Mouse (Mus musculus): Measurements from ENCODE around the gene Pfpl. TPM values are rescaled to one million over a fixed set of nuclear protein-coding genes. Genes with fewer than 3 reads are reported as not detected.

Gene Pfpl
- not detected in 2 replicates for polyA plus RNA-seq (2012; ENCODE audit: insufficient read depth, insufficient read length, low replicate concordance, missing spikeins)

DNA sequence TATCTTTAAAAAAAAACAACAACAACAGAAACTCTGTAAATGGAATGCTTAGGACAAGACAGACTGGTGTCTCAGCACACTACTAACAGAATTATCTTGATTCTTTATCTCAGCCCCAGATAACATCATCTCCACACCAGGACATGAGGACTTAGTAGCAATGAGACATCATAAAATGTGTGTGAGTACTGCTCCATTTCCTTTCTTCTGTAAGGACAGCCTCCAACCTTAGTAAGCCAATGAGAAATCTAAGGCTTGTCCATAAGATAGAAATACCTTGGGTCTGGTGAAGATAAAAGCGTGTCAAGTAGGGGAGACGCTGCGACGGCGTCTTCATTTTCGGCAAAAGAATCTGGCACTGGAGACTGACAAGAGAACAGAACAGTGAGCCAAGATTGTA is at the start of gene Pfpl:
Pfpl (plus strand) TSS at position 301 of the 400 bp plus-strand sequence.
- Histone ChIP-seq H3K27ac (ENCODE audit: insufficient read depth, low read depth, low read length) (no peak within 1 kb of the TSS), H3K4me3 (ENCODE audit: insufficient read depth, low read depth, low read length) (no peak within 1 kb of the TSS), H3K4me1 (ENCODE audit: control insufficient read depth, insufficient read depth, low read length) (no peaks in the 10 kb centered on the region)
- WGBS = 93% methylated on average over 6 of the region's 6 CpGs
- TF ChIP-seq POLR2A (IDR thresholded peaks at IDR 0.05; ENCODE audit: insufficient read depth, low read depth, low read length) (no peak), CTCF (IDR thresholded peaks at IDR 0.05; ENCODE audit: insufficient read depth, low read depth, low read length) (no peak)

DNA sequence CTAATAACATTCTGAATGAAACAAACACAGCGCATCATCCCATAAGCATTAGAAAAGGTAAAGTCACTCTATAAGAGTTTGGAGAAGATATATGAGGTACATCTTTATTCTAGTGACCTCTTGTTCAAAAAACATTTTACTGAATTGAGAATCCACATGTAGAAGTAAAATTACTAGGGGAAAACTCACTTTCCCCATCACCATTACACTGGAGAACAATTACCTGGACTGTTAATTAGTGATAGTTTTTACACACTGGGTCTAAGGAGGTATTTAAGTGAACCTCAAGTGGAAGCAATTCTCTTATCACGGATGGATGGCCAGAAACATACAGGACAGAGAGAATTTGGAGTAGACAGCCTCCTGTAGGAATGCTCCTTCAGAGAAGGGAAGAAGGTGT is 40.7 kb upstream of the Pfpl start, which contains the start of gene Olfr1440:
Olfr1440 (plus strand) TSS at position 301 of the 400 bp plus-strand sequence.
- Histone ChIP-seq H3K27ac (ENCODE audit: insufficient read depth, low read depth, low read length) (no peak within 1 kb of the TSS), H3K4me3 (ENCODE audit: insufficient read depth, low read depth, low read length) (no peak within 1 kb of the TSS), H3K4me1 (ENCODE audit: control insufficient read depth, insufficient read depth, low read length) (no peaks in the 10 kb centered on the region)
- TF ChIP-seq CTCF (IDR thresholded peaks at IDR 0.05; ENCODE audit: insufficient read depth, low read depth, low read length) (no peak), POLR2A (IDR thresholded peaks at IDR 0.05; ENCODE audit: insufficient read depth, low read depth, low read length) (no peak)
- WGBS = 81% methylated on average over 2 of the region's 2 CpGs

DNA sequence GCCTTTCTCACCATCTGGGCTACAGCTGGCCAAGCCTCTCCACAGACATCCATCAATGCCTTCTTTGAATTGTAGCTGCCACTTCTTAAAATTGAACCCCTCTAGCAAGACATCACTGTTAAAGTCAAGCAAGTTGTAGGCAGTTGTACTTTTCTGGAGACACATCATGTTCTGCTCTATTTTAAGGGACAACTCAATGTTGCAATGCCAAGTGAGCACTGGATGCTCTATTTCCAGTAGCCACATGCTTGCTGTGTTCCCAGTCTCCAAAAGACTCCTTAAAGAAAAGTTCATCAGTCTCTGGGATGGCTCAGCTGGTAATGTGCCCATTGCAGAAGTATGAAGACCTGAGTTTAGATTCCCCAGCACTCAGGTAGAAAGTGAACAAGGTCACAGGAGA is 14.0 kb upstream of the Pfpl start:
- no peak overlapping the region for H3K27ac ChIP-seq (ENCODE audit: insufficient read depth, low read depth, low read length)
- no peaks in the 10 kb centered on the region for H3K4me1 ChIP-seq (ENCODE audit: control insufficient read depth, insufficient read depth, low read length)
- TF ChIP-seq POLR2A (IDR thresholded peaks at IDR 0.05; ENCODE audit: insufficient read depth, low read depth, low read length) (no peak), CTCF (IDR thresholded peaks at IDR 0.05; ENCODE audit: insufficient read depth, low read depth, low read length) (no peak)
- H3K4me3 ChIP-seq (ENCODE audit: insufficient read depth, low read depth, low read length) = no peak overlapping the region

DNA sequence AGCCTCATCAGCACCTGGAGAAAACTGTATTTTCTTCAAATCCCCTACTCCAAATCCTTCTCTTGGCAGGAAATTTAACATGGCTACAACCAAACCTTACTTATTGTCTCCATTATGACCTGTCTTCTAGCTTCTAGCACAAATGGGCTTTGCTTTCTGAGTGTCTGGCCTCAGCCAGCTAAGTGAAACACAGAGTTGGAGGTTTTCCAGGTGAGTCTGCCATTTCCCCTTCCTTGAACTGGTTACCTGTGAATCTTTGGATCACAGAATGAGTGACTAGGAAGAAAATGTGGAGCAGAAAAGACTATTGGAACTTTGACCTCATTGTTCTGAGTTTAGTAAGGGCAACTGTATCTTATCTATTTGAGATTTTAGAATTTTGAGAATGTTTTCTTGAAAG is 10.3 kb upstream of the Pfpl start, which contains the start of gene Olfr1441:
Olfr1441 (plus strand) TSS at position 73 of the 400 bp plus-strand sequence.
- Histone ChIP-seq H3K27ac (ENCODE audit: insufficient read depth, low read depth, low read length) (no peak within 1 kb of the TSS), H3K4me3 (ENCODE audit: insufficient read depth, low read depth, low read length) (no peak within 1 kb of the TSS), H3K4me1 (ENCODE audit: control insufficient read depth, insufficient read depth, low read length) (no peaks in the 10 kb centered on the region)
- no peak for TF ChIP-seq POLR2A (IDR thresholded peaks at IDR 0.05; ENCODE audit: insufficient read depth, low read depth, low read length)
- no peak for TF ChIP-seq CTCF (IDR thresholded peaks at IDR 0.05; ENCODE audit: insufficient read depth, low read depth, low read length)

DNA sequence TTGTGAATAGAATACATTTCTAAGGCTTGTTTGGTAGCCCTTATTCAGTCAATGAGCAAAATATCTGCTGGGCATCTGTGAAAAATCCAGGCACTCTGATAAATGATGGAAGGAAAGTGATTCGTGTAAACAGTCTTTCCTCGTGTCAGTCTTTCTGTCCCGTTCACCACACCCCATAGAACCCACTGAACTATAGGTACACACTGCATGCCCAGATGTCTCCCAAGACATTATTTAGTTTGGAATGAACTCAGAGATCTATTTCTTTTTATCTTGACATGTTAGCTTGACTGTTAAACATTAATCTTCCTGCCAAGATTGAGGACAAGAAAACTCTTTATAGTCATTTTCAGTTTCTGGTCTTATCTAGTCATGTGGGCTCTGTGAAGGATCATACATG is 9.4 kb upstream of the Pfpl start:
- WGBS = 87% methylated on average over 3 of the region's 3 CpGs

DNA sequence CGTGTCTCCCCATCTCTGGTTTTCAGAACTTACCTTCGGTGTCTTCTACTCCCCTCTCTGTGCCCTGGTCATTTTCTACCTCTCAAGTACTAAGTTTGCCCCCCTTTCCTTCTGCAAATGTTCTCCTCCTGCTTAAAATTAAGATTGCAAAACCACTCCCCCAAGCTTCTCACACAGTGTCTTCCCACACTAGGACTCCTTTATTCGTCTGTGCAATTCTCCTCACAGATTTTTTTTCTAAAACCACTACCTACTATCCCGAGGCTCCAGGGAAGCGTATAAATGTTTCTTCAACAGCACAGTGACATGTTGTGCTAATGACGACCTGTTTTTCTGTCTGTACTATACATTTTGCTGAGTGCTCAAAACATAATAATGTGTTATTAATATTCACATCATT is 7.2 kb upstream of the Pfpl start:
- H3K4me1 ChIP-seq (ENCODE audit: control insufficient read depth, insufficient read depth, low read length) = no peaks in the 10 kb centered on the region
- no peak overlapping the region for H3K27ac ChIP-seq (ENCODE audit: insufficient read depth, low read depth, low read length)
- 67% methylated on average over 6 of the region's 6 CpGs for WGBS
- no peak overlapping the region for H3K4me3 ChIP-seq (ENCODE audit: insufficient read depth, low read depth, low read length)
- TF ChIP-seq POLR2A (IDR thresholded peaks at IDR 0.05; ENCODE audit: insufficient read depth, low read depth, low read length) = no peak
- no peak for TF ChIP-seq CTCF (IDR thresholded peaks at IDR 0.05; ENCODE audit: insufficient read depth, low read depth, low read length)

More for the DNA sequence above, 9.4 kb upstream of the Pfpl start:
- TF ChIP-seq POLR2A (IDR thresholded peaks at IDR 0.05; ENCODE audit: insufficient read depth, low read depth, low read length) = no peak
- TF ChIP-seq CTCF (IDR thresholded peaks at IDR 0.05; ENCODE audit: insufficient read depth, low read depth, low read length) = no peak
- Histone ChIP-seq H3K4me1 (ENCODE audit: control insufficient read depth, insufficient read depth, low read length) (no peaks in the 10 kb centered on the region), H3K4me3 (ENCODE audit: insufficient read depth, low read depth, low read length) (no peak overlapping the region), H3K27ac (ENCODE audit: insufficient read depth, low read depth, low read length) (no peak overlapping the region)

DNA sequence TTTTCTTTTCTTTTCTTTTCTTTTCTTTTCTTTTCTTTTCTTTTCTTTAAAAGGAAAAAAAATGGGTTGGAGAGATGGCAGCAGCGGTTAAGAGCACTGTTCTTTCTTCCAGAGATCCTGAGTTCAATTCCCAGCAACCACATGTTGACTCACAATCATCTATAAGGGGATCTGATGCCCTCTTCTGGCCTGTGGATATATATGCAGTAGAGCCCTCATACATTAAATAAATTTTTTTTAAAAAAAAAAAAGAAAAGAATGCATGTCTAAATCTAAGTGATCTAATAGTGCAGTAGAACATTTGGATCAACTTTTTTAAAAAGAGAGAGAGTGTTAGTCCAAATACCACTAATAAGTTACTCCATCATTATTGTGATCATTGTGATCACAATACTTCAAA is 6.0 kb upstream of the Pfpl start:
- TF ChIP-seq CTCF (IDR thresholded peaks at IDR 0.05; ENCODE audit: insufficient read depth, low read depth, low read length) = no peak
- TF ChIP-seq POLR2A (IDR thresholded peaks at IDR 0.05; ENCODE audit: insufficient read depth, low read depth, low read length) = no peak
- no peaks in the 10 kb centered on the region for H3K4me1 ChIP-seq (ENCODE audit: control insufficient read depth, insufficient read depth, low read length)
- no peak overlapping the region for H3K27ac ChIP-seq (ENCODE audit: insufficient read depth, low read depth, low read length)
- H3K4me3 ChIP-seq (ENCODE audit: insufficient read depth, low read depth, low read length) = no peak overlapping the region
- WGBS = 72% methylated on average over 1 of the region's 1 CpGs

DNA sequence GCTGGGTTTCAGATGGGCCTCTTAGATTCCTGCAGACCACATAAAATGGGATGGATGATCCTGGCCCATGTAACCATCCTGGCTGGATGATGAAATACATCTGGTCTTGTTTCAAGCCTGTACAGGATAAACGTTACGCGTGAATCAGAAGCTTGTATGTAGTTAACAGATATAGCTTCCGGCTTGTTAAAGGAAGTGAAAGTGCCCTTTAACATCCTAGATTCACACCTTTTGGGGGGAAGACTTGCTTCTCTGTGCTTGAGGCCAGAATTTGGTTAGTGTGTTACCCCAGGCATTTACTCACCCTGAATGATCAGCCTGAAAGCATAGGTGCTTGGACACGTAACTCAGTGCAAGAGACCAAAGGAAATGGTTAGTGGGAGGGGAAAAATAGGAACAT is 604 bp upstream of the Pfpl start:
- TF ChIP-seq CTCF (IDR thresholded peaks at IDR 0.05; ENCODE audit: insufficient read depth, low read depth, low read length) = no peak
- no peak for TF ChIP-seq POLR2A (IDR thresholded peaks at IDR 0.05; ENCODE audit: insufficient read depth, low read depth, low read length)
- Histone ChIP-seq H3K4me1 (ENCODE audit: control insufficient read depth, insufficient read depth, low read length) (no peaks in the 10 kb centered on the region), H3K27ac (ENCODE audit: insufficient read depth, low read depth, low read length) (no peak overlapping the region), H3K4me3 (ENCODE audit: insufficient read depth, low read depth, low read length) (no peak overlapping the region)
- 93% methylated on average over 5 of the region's 5 CpGs for WGBS

DNA sequence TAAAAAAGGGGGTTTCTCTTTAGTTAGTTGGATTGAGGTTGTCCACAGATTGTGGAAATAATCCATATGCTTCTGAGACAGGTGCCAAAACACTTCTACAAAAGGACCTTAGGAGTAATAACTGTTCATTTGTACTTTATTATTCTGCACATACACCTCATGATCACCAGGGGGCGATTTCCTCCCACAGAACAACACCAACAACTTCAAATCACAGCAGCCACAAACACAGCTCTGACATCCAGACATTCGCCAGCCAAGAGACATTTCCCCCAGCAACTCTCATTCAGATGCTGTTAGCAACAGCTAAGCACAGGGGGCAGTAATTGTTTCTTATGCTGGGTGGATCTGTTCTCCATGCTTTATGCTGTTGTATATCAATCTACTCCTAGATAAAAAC is 5.3 kb downstream of the Pfpl start:
- TF ChIP-seq CTCF (IDR thresholded peaks at IDR 0.05; ENCODE audit: insufficient read depth, low read depth, low read length) (no peak), POLR2A (IDR thresholded peaks at IDR 0.05; ENCODE audit: insufficient read depth, low read depth, low read length) (no peak)
- H3K4me3 ChIP-seq (ENCODE audit: insufficient read depth, low read depth, low read length) = no peak overlapping the region
- H3K27ac ChIP-seq (ENCODE audit: insufficient read depth, low read depth, low read length) = no peak overlapping the region
- H3K4me1 ChIP-seq (ENCODE audit: control insufficient read depth, insufficient read depth, low read length) = no peaks in the 10 kb centered on the region
- WGBS = 7% methylated on average over 2 of the region's 2 CpGs

DNA sequence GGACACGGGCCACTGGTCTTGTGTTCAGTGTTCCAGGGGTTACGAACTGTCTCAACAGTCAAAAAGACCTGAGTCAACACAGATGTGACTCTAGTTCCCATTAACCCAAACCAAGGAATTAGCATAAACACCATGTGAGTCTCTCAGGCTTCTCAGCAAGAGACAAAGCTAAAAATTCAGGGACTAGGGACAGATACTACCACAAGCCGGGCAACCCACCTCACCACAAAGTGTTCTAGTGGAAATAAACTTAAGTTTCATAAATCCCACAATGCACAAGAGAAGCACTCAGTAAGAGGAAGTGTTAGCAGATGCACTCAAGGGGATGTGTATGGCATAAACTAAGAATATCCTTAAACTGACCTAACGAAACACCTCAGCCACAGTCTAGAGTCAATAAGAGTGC is 7.3 kb downstream of the Pfpl start:
- Histone ChIP-seq H3K27ac (ENCODE audit: insufficient read depth, low read depth, low read length) (no peak overlapping the region), H3K4me3 (ENCODE audit: insufficient read depth, low read depth, low read length) (no peak overlapping the region), H3K4me1 (ENCODE audit: control insufficient read depth, insufficient read depth, low read length) (no peaks in the 10 kb centered on the region)
- WGBS = 89% methylated on average over 4 of the region's 4 CpGs
- no peak for TF ChIP-seq CTCF (IDR thresholded peaks at IDR 0.05; ENCODE audit: insufficient read depth, low read depth, low read length)
- TF ChIP-seq POLR2A (IDR thresholded peaks at IDR 0.05; ENCODE audit: insufficient read depth, low read depth, low read length) = no peak

All from olfactory bulb, adult 2 months (tissue).